Mouse (Mus musculus) forebrain, postnatal 0 days (tissue): ENCODE measurements around the gene Faim. TPM values are rescaled to one million over a fixed set of nuclear protein-coding genes. Genes with fewer than 3 reads are reported as not detected.
A peak's percentile ranks its signal among the peaks of the same experiment; 100 is the strongest.

Source experiments
- ATAC-seq: fragments of 200-750 bp; cut with Nextera tagmentation; 2 replicates; pipeline ENCODE4 v1.8.0; 2017; ENCODE audit warnings: mild to moderate bottlenecking, moderate library complexity
- DNase-seq: peaks from one replicate; pipeline ENCODE4 v3.0.0-alpha.2; 2015
- H3K27ac ChIP-seq: fragments of 300-500 bp; sonication (generic); 2 replicates; pipeline ENCODE4 v1.5.1; 2014; ENCODE audit warnings: low read depth, mild to moderate bottlenecking, antibody characterized with exemption, low read length, moderate library complexity, mixed read lengths
- H3K27me3 ChIP-seq: fragments of 300-500 bp; sonication (generic); 2 replicates; pipeline ENCODE4 v1.6.1; 2014; ENCODE audit warnings: mild to moderate bottlenecking, low read length, mixed read lengths; ENCODE audit not compliant: insufficient read depth
- H3K36me3 ChIP-seq: fragments of 300-500 bp; sonication (generic); 2 replicates; pipeline ENCODE4 v1.6.1; 2014; ENCODE audit warnings: mild to moderate bottlenecking, moderate library complexity; ENCODE audit not compliant: insufficient read depth
- H3K4me1 ChIP-seq: fragments of 300-500 bp; sonication (generic); 2 replicates; pipeline ENCODE4 v1.6.1; 2014; ENCODE audit warnings: antibody characterized with exemption; ENCODE audit not compliant: insufficient read depth
- H3K4me2 ChIP-seq: fragments of 300-500 bp; sonication (generic); 2 replicates; pipeline ENCODE4 v1.6.1; 2014; ENCODE audit warnings: low read depth, mild to moderate bottlenecking, moderate library complexity
- H3K4me3 ChIP-seq: fragments of 300-500 bp; sonication (generic); 2 replicates; pipeline ENCODE4 v1.5.1; 2014; ENCODE audit warnings: low read depth, low read length, mixed read lengths
- H3K9ac ChIP-seq: fragments of 300-500 bp; sonication (generic); 2 replicates; pipeline ENCODE4 v1.6.1; 2014; ENCODE audit warnings: mild to moderate bottlenecking
- H3K9me3 ChIP-seq: fragments of 300-500 bp; sonication (generic); 2 replicates; pipeline ENCODE4 v1.6.1; 2016; ENCODE audit warnings: low read length
- CTCF ChIP-seq: sonication (generic); IDR thresholded peaks from 2 replicates; pipeline ENCODE4 v1.5.1; 2016; ENCODE audit warnings: antibody characterized with exemption, control low read depth, low read depth
- WGBS: fragments of 180-500 bp; shearing (Covaris S2); extraction: QIAGEN DNeasy Blood & Tissue Kit; methylation state at CpG from one replicate; pipeline ENCODE4 v1.1.7; 2014; 5-methylcytosine and 5-hydroxymethylcytosine counted together
- polyA plus RNA-seq: library from polyadenylated mRNA; unstranded; fragments of >200 nt; fragmentation: Nextera tagmentation; extraction: Ambion mirVana; gene quantifications from 2 replicates; pipeline ENCODE4 v1.2.1, GENCODE M21; 2015
- total RNA-seq: library from RNA; depleted of rRNA; stranded (reverse); fragments of >200 nt; gene quantifications from 2 replicates; pipeline ENCODE4 v1.2.3, GENCODE M21; 2014

Faim gene
- total and polyA plus RNA-seq, 2 experiments from 2014 or later, result 50.7 to 106 TPM

GRCm38 (mm10) chr9:98955103-98955715 lies 31.0 kb upstream of the Faim start, which contains the start of gene Foxl2:
Gene Foxl2, plus strand, starts transcription at chr9:98955288.
- H3K9me3 ChIP-seq, result no peaks in the 10 kb centered on the region
- DNase-seq, result peak; percentile 46
- H3K27me3 ChIP-seq, result peaks cover 57% of the 10 kb centered on the region
- H3K4me2 ChIP-seq, result peak within 1 kb of the TSS; percentile 57
- no peaks in the 10 kb centered on the region for H3K36me3 ChIP-seq
- peak; percentile 34; the same call in 1 of the 2 replicates for ATAC-seq
- whole genome bisulfite sequencing, result 1% methylated on average over 56 of the region's 58 CpGs
- peaks cover 11% of the 10 kb centered on the region; the same call in 1 of the 2 replicates for H3K4me1 ChIP-seq
- H3K27ac ChIP-seq, result no peak within 1 kb of the TSS
- H3K9ac ChIP-seq, result peak within 1 kb of the TSS; percentile 14; the same call in 1 of the 2 replicates
- no peak for TF ChIP-seq CTCF
- H3K4me3 ChIP-seq, result peak within 1 kb of the TSS; percentile 34

DNA sequence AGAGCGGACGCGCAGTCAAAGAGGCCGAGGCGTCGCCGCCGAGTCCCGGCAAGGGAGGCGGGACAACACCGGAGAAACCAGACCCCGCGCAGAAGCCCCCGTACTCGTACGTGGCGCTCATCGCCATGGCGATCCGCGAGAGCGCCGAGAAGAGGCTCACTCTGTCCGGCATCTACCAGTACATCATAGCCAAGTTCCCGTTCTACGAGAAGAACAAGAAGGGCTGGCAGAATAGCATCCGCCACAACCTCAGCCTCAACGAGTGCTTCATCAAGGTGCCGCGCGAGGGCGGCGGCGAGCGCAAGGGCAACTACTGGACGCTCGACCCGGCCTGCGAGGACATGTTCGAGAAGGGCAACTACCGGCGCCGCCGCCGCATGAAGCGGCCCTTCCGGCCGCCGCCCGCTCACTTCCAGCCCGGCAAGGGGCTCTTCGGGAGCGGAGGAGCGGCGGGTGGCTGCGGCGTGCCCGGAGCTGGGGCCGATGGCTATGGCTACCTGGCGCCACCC lies 30.4 kb upstream of the Faim start:
- H3K4me2 ChIP-seq, result peak overlapping the region; percentile 57
- H3K27me3 ChIP-seq, result peaks cover 58% of the 10 kb centered on the region
- H3K4me1 ChIP-seq, result peaks cover 11% of the 10 kb centered on the region; the same call in 1 of the 2 replicates
- no peaks in the 10 kb centered on the region for H3K9me3 ChIP-seq
- DNase-seq (peak; percentile 46), ATAC-seq (0 out of 2 replicates have a peak, but pooled peaks have one; percentile 3)
- TF ChIP-seq CTCF, result peak; percentile 24
- H3K4me3 ChIP-seq, result peak overlapping the region; percentile 34
- H3K36me3 ChIP-seq, result no peaks in the 10 kb centered on the region
- H3K27ac ChIP-seq, result no peak overlapping the region
- 1% methylated on average over 59 of the region's 60 CpGs for WGBS
- H3K9ac ChIP-seq, result peak overlapping the region; percentile 14; the same call in 1 of the 2 replicates

DNA sequence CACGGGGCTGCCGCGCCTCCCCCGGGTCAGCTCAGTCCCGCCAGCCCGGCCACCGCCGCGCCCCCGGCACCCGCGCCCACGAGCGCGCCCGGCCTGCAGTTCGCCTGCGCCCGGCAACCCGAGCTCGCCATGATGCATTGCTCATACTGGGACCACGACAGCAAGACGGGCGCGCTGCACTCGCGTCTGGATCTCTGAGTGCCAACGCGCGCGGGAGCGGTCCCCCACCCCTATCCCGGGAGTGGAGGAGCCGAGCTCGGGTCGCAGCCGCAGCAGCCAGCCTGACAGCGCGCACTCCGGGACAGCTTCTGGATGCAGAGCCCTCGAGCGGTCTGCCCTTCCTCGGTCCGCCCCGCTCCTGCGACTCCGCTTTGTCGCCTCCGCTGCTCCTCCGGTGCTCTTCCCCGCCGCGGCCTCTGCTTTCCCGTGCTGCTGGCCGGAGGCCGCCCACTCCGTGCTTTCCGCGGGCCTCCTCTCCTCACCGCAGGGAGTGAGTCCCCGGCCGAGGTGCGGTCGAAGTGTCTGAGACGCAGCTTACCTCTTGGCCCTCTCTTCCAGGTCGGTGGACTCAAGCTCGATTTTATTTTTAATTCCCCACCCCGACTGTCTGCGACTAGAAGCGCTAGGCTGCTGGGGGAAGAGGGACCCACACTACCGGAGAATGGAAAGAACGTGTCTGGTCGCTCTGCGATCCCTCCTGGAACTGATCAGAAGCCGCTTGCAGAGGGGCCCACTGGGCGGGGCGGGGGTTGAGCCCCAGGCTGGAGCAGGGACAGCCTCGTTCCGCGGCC lies 29.4 kb upstream of the Faim start:
- Histone ChIP-seq H3K9ac (peak overlapping the region; percentile 31), H3K4me3 (peak overlapping the region; percentile 34), H3K4me1 (peaks cover 11% of the 10 kb centered on the region; the same call in 1 of the 2 replicates), H3K27ac (no peak overlapping the region), H3K4me2 (peak overlapping the region; percentile 57), H3K9me3 (no peaks in the 10 kb centered on the region), H3K36me3 (no peaks in the 10 kb centered on the region), H3K27me3 (peaks cover 58% of the 10 kb centered on the region)
- 1% methylated on average over 75 of the region's 80 CpGs for WGBS
- peak; percentile 49 for DNase-seq
- peak; percentile 37; the same call in 1 of the 2 replicates for ATAC-seq
- no peak for TF ChIP-seq CTCF

- Histone ChIP-seq H3K9ac (no peak overlapping the region), H3K27ac (no peak overlapping the region), H3K27me3 (peaks cover 59% of the 10 kb centered on the region), H3K4me2 (no peak overlapping the region), H3K4me1 (peaks cover 6% of the 10 kb centered on the region; the same call in 1 of the 2 replicates), H3K36me3 (no peaks in the 10 kb centered on the region), H3K9me3 (no peaks in the 10 kb centered on the region), H3K4me3 (no peak overlapping the region)
- 2% methylated on average over 23 of the region's 23 CpGs for WGBS
- ATAC-seq (no peak), DNase-seq (no peak)
- no peak for TF ChIP-seq CTCF
These were observed 28.3 kb upstream of the Faim start for GRCm38 (mm10) chr9:98957751-98958351.

DNA sequence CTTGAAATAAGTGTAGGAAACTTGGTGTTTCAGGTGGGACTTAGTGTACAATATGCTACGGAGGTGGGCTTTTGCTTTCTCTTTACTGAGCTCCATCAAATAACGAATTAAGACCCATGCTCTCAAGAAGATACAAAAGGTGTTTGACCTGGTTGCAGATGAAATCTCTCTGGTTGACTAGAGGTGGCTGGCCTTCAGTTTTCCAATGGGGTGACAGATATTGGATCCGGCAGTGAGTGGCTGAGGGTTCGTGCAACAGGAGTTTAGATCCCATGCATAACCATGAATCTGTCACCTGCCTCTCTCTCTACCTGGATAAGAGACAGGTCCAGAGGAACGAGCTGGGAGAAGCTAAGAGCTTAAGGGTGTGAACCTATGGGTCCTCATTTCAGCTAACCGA lies 27.5 kb upstream of the Faim start:
- ATAC-seq, result no peak
- no peak overlapping the region for H3K27ac ChIP-seq
- no peak for DNase-seq

GRCm38 (mm10) chr9:98959851-98960250 lies 26.3 kb upstream of the Faim start:
- Histone ChIP-seq H3K4me3 (no peak overlapping the region), H3K36me3 (no peaks in the 10 kb centered on the region), H3K4me2 (no peak overlapping the region), H3K4me1 (peaks cover 6% of the 10 kb centered on the region; the same call in 1 of the 2 replicates), H3K27ac (no peak overlapping the region), H3K9me3 (no peaks in the 10 kb centered on the region), H3K27me3 (peaks cover 62% of the 10 kb centered on the region), H3K9ac (no peak overlapping the region)
- no peak for DNase-seq
- WGBS, result 28% methylated on average over 3 of the region's 3 CpGs
- ATAC-seq, result no peak
- TF ChIP-seq CTCF, result no peak

More for the DNA sequence above, 27.5 kb upstream of the Faim start:
- Histone ChIP-seq H3K4me3 (no peak overlapping the region), H3K9ac (no peak overlapping the region), H3K9me3 (no peaks in the 10 kb centered on the region), H3K4me1 (peaks cover 6% of the 10 kb centered on the region; the same call in 1 of the 2 replicates), H3K27me3 (peaks cover 66% of the 10 kb centered on the region), H3K36me3 (no peaks in the 10 kb centered on the region), H3K4me2 (no peak overlapping the region)
- no peak for TF ChIP-seq CTCF
- 3% methylated on average over 6 of the region's 6 CpGs for WGBS
